Mouse (Mus musculus) B cell, adult 67 days (primary cell): ENCODE measurements around the gene Olfr243. TPM values are rescaled to one million over a fixed set of nuclear protein-coding genes. Genes with fewer than 3 reads are reported as not detected.

ENCODE experiments used
- total RNA-seq, 2 experiments: library from RNA; stranded (reverse); gene quantifications; 4 replicates each; pipeline ENCODE4 v1.2.4; 2023

The Olfr243 gene
- not detected for total RNA-seq

DNA sequence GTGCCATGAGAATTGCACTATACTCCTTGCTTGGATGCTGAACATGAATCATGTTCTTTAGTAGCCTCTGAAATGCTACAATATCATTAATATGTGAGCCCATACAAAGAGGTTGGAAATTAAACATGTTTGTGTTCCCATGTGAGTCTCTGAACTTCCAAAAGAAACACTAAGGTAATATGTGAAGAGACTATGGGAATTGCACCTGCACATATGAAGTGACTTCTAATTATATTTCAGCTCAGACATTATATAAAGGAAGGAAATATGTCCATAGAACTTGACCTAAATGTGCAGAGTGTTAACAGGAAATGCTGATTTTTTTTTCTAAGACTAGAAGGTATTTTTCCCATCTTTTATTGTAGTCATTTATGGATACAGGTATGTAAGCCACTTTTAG lies at the start of gene Olfr243:
Olfr243 (plus strand) TSS at position 301 of the 400 bp plus-strand sequence.

DNA sequence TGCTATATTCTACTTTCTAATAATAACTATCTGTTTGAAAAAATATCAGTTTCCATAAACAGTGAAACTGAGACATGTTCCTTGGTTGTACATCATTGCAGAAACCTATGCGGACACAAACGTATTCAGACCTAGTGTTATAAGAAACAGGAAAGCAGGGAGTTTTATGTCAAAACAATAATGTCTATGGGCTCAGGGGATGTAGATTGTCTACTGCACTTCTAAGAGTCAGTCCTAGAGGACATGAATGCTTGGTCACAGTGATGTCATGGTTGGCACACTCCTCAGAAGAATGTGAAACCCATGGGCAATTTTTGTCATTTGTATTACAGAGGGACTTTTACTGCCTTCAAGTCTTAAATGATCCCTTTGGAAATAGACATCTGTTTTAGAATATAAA lies 43.4 kb upstream of the Olfr243 start, which contains the start of gene Olfr624:
Olfr624 (minus strand) TSS at position 101 of the 400 bp plus-strand sequence.

DNA sequence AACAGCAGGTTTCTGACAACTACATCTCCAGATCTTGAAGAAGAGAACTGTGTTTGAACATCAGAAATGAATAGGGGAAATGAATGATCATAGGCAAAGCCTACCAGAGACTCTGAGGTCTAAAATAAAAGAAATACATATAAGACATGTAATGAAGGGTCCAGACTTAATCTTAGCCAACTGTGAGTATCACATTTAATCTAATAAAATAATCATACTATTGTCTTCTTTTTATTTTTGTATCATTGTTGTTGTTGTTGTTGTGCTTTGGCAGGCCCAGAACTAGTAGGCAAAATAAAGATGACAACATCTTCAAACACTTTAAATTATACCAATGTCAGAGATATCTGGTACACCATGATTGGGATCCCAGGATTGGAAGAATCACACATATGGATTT lies 32.1 kb upstream of the Olfr243 start, which contains the start of gene Olfr625-ps1:
Olfr625-ps1 (plus strand) TSS at position 301 of the 400 bp plus-strand sequence.

DNA sequence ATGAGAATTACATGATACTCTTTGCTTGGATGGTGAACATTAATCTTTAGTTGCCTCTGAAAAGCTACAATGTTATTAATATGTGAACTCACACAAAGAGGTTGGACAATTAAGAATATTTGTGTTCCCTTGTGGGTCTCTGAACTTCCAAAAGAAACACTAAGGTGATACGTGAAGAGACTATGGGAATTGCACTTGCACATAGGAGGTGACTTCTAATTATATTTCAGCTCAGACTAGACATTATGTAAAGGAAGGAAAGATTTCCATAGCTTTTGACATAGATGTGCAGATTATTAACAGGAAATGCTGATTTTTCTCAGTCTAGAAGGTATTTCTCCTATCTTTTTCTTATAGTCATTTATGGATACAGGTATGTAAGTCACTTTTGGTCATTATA lies 15.6 kb downstream of the Olfr243 start, which contains the start of gene Olfr628:
Olfr628 (plus strand) TSS at position 301 of the 400 bp plus-strand sequence.

DNA sequence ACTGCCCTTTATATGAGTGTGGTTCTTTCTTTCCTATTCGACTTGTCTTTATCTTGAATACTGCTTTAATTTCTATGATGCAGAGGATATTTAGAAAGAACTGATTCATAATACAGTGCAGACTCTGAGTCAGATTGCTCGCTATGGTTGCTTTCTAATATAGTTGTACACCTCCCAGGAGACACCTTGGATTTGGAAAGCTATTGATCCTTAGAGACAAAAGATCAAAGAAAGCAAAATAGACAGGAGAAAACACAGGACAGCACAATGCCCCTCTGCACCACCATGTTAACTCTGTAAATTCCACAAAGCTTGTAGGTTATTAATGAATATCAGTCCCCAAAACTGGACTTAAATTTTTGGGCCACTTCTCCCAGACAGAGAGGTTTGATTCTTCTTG lies 30.4 kb downstream of the Olfr243 start, which contains the start of gene Olfr629:
Olfr629 (minus strand) TSS at position 101 of the 400 bp plus-strand sequence.

DNA sequence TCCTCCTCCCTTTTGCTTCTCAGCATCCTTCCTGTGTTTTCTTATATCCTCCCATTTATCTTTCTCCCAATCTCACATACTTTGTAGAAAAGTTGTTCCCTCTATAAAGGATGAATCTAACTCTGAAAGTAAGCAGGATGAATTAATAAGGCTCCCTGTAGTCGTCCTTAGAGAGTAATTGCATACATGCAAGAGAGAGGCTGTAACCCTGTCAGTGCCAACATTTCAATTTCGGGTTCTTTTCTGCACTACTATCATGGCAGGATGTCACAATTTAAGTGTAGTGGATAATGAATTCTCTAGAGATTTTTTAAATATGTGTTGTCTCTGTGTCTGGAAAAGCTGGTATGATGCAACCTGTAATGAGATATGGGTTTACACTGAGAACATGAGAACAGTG lies 42.8 kb downstream of the Olfr243 start, which contains the start of gene Olfr630:
Olfr630 (minus strand) TSS at position 101 of the 400 bp plus-strand sequence.

Other genes starting within 250 kb of the Olfr243 start
- gene Olfr608, start 244.8 kb upstream of the Olfr243 start, total RNA-seq: not detected
- gene Olfr609, start 216.6 kb upstream of the Olfr243 start, total RNA-seq: not detected
- not detected for gene Olfr610, start 202.5 kb upstream of the Olfr243 start, total RNA-seq
- not detected for gene Olfr611, start 193.8 kb upstream of the Olfr243 start, total RNA-seq
- gene Olfr612, start 172.0 kb upstream of the Olfr243 start, total RNA-seq: not detected
- not detected for gene Olfr613, start 166.6 kb upstream of the Olfr243 start, total RNA-seq
- gene Olfr615, start 158.6 kb upstream of the Olfr243 start, total RNA-seq: not detected
- gene Olfr616, start 145.5 kb upstream of the Olfr243 start, total RNA-seq: not detected
- gene Olfr617, start 141.6 kb upstream of the Olfr243 start, total RNA-seq: not detected
- gene Olfr618, start 124.6 kb upstream of the Olfr243 start, total RNA-seq: not detected
- not detected for gene Olfr619, start 114.1 kb upstream of the Olfr243 start, total RNA-seq
- not detected for gene Olfr620, start 102.1 kb upstream of the Olfr243 start, total RNA-seq
- not detected for gene Olfr622, start 72.0 kb upstream of the Olfr243 start, total RNA-seq
- gene Olfr623, start 51.0 kb upstream of the Olfr243 start, total RNA-seq: not detected
- not detected for gene Olfr624, start 43.5 kb upstream of the Olfr243 start, total RNA-seq
- gene Olfr625-ps1, start 32.0 kb upstream of the Olfr243 start, total RNA-seq: not detected
- gene Olfr628, start 15.7 kb downstream of the Olfr243 start, total RNA-seq: not detected
- gene Olfr629, start 30.3 kb downstream of the Olfr243 start, total RNA-seq: not detected
- gene Olfr630, start 42.7 kb downstream of the Olfr243 start, total RNA-seq: not detected
- not detected for gene Olfr69, start 56.9 kb downstream of the Olfr243 start, total RNA-seq
- gene Olfr68, start 65.0 kb downstream of the Olfr243 start, total RNA-seq: not detected
- gene Olfr67, start 77.2 kb downstream of the Olfr243 start, total RNA-seq: not detected
- 10 to 100 TPM in 1 of 2 experiments, 1 to 10 TPM in 1; 3.1 to 49.4 TPM for gene Hbb-bt, start 99.3 kb downstream of the Olfr243 start, total RNA-seq
- gene Hbb-bs, start 113.4 kb downstream of the Olfr243 start, total RNA-seq: 100 to 1,000 TPM in 1 of 2 experiments, 10 to 100 TPM in 1; 22.4 to 295 TPM
- not detected for gene Hbb-bh2, start 125.8 kb downstream of the Olfr243 start, total RNA-seq
- gene Hbb-bh1, start 128.5 kb downstream of the Olfr243 start, total RNA-seq: not detected
- not detected for gene Hbb-y, start 138.5 kb downstream of the Olfr243 start, total RNA-seq
- gene Olfr66, start 171.6 kb downstream of the Olfr243 start, total RNA-seq: not detected
- gene Olfr64, start 179.8 kb downstream of the Olfr243 start, total RNA-seq: not detected
- gene Olfr65, start 188.8 kb downstream of the Olfr243 start, total RNA-seq: not detected
- not detected for gene Olfr631, start 214.2 kb downstream of the Olfr243 start, total RNA-seq
- not detected for gene Olfr632, start 219.7 kb downstream of the Olfr243 start, total RNA-seq
- not detected for gene Olfr633, start 229.8 kb downstream of the Olfr243 start, total RNA-seq